Mouse (Mus musculus): ENCODE results near the gene Hist1h4b. TPM values are rescaled to one million over a fixed set of nuclear protein-coding genes. Genes with fewer than 3 reads are reported as not detected.
A peak's percentile ranks its signal among the peaks of the same experiment; 100 is the strongest.
"Not testable (repeated sequence)": the region's sequence is repeated elsewhere in the genome, so short reads cannot be mapped to it uniquely, and the experiment has no call there.

The Hist1h4b gene
- polyA plus RNA-seq, 1 experiment from 2014 or later: 2.5 TPM

- Histone ChIP-seq H3K36me3 (ENCODE audit: control insufficient read depth, insufficient read depth, low read length) (no peaks in the 10 kb centered on the region), H3K9me3 (ENCODE audit: control insufficient read depth, low read depth, low read length) (no peaks in the 10 kb centered on the region), H3K4me1 (ENCODE audit: control insufficient read depth, insufficient read depth, low read length) (peaks cover 8% of the 10 kb centered on the region), H3K27me3 (ENCODE audit: control insufficient read depth, insufficient read depth, low read length) (no peaks in the 10 kb centered on the region), H3K4me3 (ENCODE audit: low read depth, low read length) (no peak overlapping the region), H3K27ac (ENCODE audit: low read length) (no peak overlapping the region; the same call in 1 of the 2 replicates), H3K9ac (replicated peaks; ENCODE audit: low read depth, low read length) (no peak overlapping the region), H3K4me2 (replicated peaks; ENCODE audit: low read depth, low read length) (no peak overlapping the region)
- 71% methylated on average over 3 of the region's 3 CpGs for WGBS
- no peak for ATAC-seq (ENCODE audit: insufficient number of reproducible peaks, insufficient read depth, low FRiP score, low read depth)
These were observed 2.5 kb downstream of the Hist1h4b start for GRCm38 (mm10) chr13:23759251-23759771.

GRCm38 (mm10) chr13:23759916-23760239, 3.1 kb downstream of the Hist1h4b start:
- no peaks in the 10 kb centered on the region for H3K9me3 ChIP-seq (ENCODE audit: control insufficient read depth, low read depth, low read length)
- H3K27me3 ChIP-seq (ENCODE audit: control insufficient read depth, insufficient read depth, low read length): no peaks in the 10 kb centered on the region
- peak overlapping the region; percentile 50 for H3K4me3 ChIP-seq (ENCODE audit: low read depth, low read length)
- ATAC-seq (ENCODE audit: insufficient number of reproducible peaks, insufficient read depth, low FRiP score, low read depth): no peak
- WGBS: 63% methylated on average over 1 of the region's 1 CpGs
- peak overlapping the region; percentile 75 for H3K27ac ChIP-seq (ENCODE audit: low read length)
- H3K4me1 ChIP-seq (ENCODE audit: control insufficient read depth, insufficient read depth, low read length): peaks cover 11% of the 10 kb centered on the region
- H3K36me3 ChIP-seq (ENCODE audit: control insufficient read depth, insufficient read depth, low read length): no peaks in the 10 kb centered on the region
- H3K4me2 ChIP-seq (replicated peaks; ENCODE audit: low read depth, low read length): peak overlapping the region; percentile 67
- H3K9ac ChIP-seq (replicated peaks; ENCODE audit: low read depth, low read length): peak overlapping the region; percentile 22

- peak overlapping the region; percentile 22 for H3K9ac ChIP-seq (replicated peaks; ENCODE audit: low read depth, low read length)
- H3K4me2 ChIP-seq (replicated peaks; ENCODE audit: low read depth, low read length): peak overlapping the region; percentile 67
- H3K9me3 ChIP-seq (ENCODE audit: control insufficient read depth, low read depth, low read length): no peaks in the 10 kb centered on the region
- H3K27me3 ChIP-seq (ENCODE audit: control insufficient read depth, insufficient read depth, low read length): no peaks in the 10 kb centered on the region
- H3K4me3 ChIP-seq (ENCODE audit: low read depth, low read length): peak overlapping the region; percentile 50
- ATAC-seq (ENCODE audit: insufficient number of reproducible peaks, insufficient read depth, low FRiP score, low read depth): no peak
- peaks cover 11% of the 10 kb centered on the region for H3K4me1 ChIP-seq (ENCODE audit: control insufficient read depth, insufficient read depth, low read length)
- peak overlapping the region; percentile 75 for H3K27ac ChIP-seq (ENCODE audit: low read length)
- WGBS: 2% methylated on average over 19 of the region's 27 CpGs
- no peaks in the 10 kb centered on the region for H3K36me3 ChIP-seq (ENCODE audit: control insufficient read depth, insufficient read depth, low read length)
These were observed 3.6 kb downstream of the Hist1h4b start for GRCm38 (mm10) chr13:23760240-23760971.

GRCm38 (mm10) chr13:23760972-23761864, 4.4 kb downstream of the Hist1h4b start, which contains the start of gene Hist1h4a:
TSS of gene Hist1h4a (minus strand) at chr13:23761230.
- peaks cover 11% of the 10 kb centered on the region for H3K4me1 ChIP-seq (ENCODE audit: control insufficient read depth, insufficient read depth, low read length)
- no peaks in the 10 kb centered on the region for H3K36me3 ChIP-seq (ENCODE audit: control insufficient read depth, insufficient read depth, low read length)
- H3K9me3 ChIP-seq (ENCODE audit: control insufficient read depth, low read depth, low read length): no peaks in the 10 kb centered on the region
- peak within 1 kb of the TSS; percentile 67 for H3K4me2 ChIP-seq (replicated peaks; ENCODE audit: low read depth, low read length)
- peak; percentile 79 for ATAC-seq (ENCODE audit: insufficient number of reproducible peaks, insufficient read depth, low FRiP score, low read depth)
- H3K9ac ChIP-seq (replicated peaks; ENCODE audit: low read depth, low read length): peak within 1 kb of the TSS; percentile 45
- H3K27ac ChIP-seq (ENCODE audit: low read length): peak within 1 kb of the TSS; percentile 92
- no peaks in the 10 kb centered on the region for H3K27me3 ChIP-seq (ENCODE audit: control insufficient read depth, insufficient read depth, low read length)
- WGBS: under 1% methylated on average over 67 of the region's 72 CpGs
- H3K4me3 ChIP-seq (ENCODE audit: low read depth, low read length): peak within 1 kb of the TSS; percentile 50

- ATAC-seq (ENCODE audit: insufficient number of reproducible peaks, insufficient read depth, low FRiP score, low read depth): peak; percentile 73
- WGBS: under 1% methylated on average over 33 of the region's 52 CpGs
- not testable (repeated sequence) for H3K27me3 ChIP-seq (ENCODE audit: control insufficient read depth, insufficient read depth, low read length)
These were observed 5.3 kb downstream of the Hist1h4b start, which contains the start of gene Hist1h3a for GRCm38 (mm10) chr13:23761871-23762821. TSS of gene Hist1h3a (minus strand) at chr13:23762386.

GRCm38 (mm10) chr13:23763242-23763585, 6.4 kb downstream of the Hist1h4b start:
- Histone ChIP-seq H3K27me3 (ENCODE audit: control insufficient read depth, insufficient read depth, low read length) (no peaks in the 10 kb centered on the region), H3K9ac (replicated peaks; ENCODE audit: low read depth, low read length) (peak overlapping the region; percentile 55), H3K36me3 (ENCODE audit: control insufficient read depth, insufficient read depth, low read length) (no peaks in the 10 kb centered on the region), H3K4me3 (ENCODE audit: low read depth, low read length) (peak overlapping the region; percentile 50), H3K4me2 (replicated peaks; ENCODE audit: low read depth, low read length) (peak overlapping the region; percentile 67), H3K4me1 (ENCODE audit: control insufficient read depth, insufficient read depth, low read length) (peaks cover 11% of the 10 kb centered on the region), H3K9me3 (ENCODE audit: control insufficient read depth, low read depth, low read length) (no peaks in the 10 kb centered on the region), H3K27ac (ENCODE audit: low read length) (peak overlapping the region; percentile 98)
- under 1% methylated on average over 10 of the region's 10 CpGs for WGBS
- ATAC-seq (ENCODE audit: insufficient number of reproducible peaks, insufficient read depth, low FRiP score, low read depth): no peak

More at GRCm38 (mm10) chr13:23761871-23762821, 5.3 kb downstream of the Hist1h4b start, which contains the start of gene Hist1h3a:
- H3K4me2 ChIP-seq (replicated peaks; ENCODE audit: low read depth, low read length): peak within 1 kb of the TSS; percentile 67
- peaks cover 11% of the 10 kb centered on the region for H3K4me1 ChIP-seq (ENCODE audit: control insufficient read depth, insufficient read depth, low read length)
- not testable (repeated sequence) for H3K36me3 ChIP-seq (ENCODE audit: control insufficient read depth, insufficient read depth, low read length); H3K9me3 ChIP-seq (ENCODE audit: control insufficient read depth, low read depth, low read length)
- H3K9ac ChIP-seq (replicated peaks; ENCODE audit: low read depth, low read length): peak within 1 kb of the TSS; percentile 55
- peak within 1 kb of the TSS; percentile 50 for H3K4me3 ChIP-seq (ENCODE audit: low read depth, low read length)
- peak within 1 kb of the TSS; percentile 98 for H3K27ac ChIP-seq (ENCODE audit: low read length)

- peak within 1 kb of the TSS; percentile 98 for H3K27ac ChIP-seq (ENCODE audit: low read length)
- H3K36me3 ChIP-seq (ENCODE audit: control insufficient read depth, insufficient read depth, low read length): no peaks in the 10 kb centered on the region
- 3% methylated on average over 34 of the region's 34 CpGs for WGBS
- peaks cover 11% of the 10 kb centered on the region for H3K4me1 ChIP-seq (ENCODE audit: control insufficient read depth, insufficient read depth, low read length)
- ATAC-seq (ENCODE audit: insufficient number of reproducible peaks, insufficient read depth, low FRiP score, low read depth): peak; percentile 74
- peak within 1 kb of the TSS; percentile 55 for H3K9ac ChIP-seq (replicated peaks; ENCODE audit: low read depth, low read length)
- H3K4me2 ChIP-seq (replicated peaks; ENCODE audit: low read depth, low read length): peak within 1 kb of the TSS; percentile 67
- H3K9me3 ChIP-seq (ENCODE audit: control insufficient read depth, low read depth, low read length): no peaks in the 10 kb centered on the region
- H3K27me3 ChIP-seq (ENCODE audit: control insufficient read depth, insufficient read depth, low read length): no peaks in the 10 kb centered on the region
- peak within 1 kb of the TSS; percentile 50 for H3K4me3 ChIP-seq (ENCODE audit: low read depth, low read length)
These were observed 6.9 kb downstream of the Hist1h4b start, which contains the start of gene Hist1h1a for GRCm38 (mm10) chr13:23763586-23764323. TSS of gene Hist1h1a (plus strand) at chr13:23763666.
